Mouse (Mus musculus) forebrain, embryonic 15.5 days (tissue): ENCODE data around the gene Lat. TPM values are rescaled to one million over a fixed set of nuclear protein-coding genes. Genes with fewer than 3 reads are reported as not detected.
"Not testable (repeated sequence)": the region's sequence is repeated elsewhere in the genome, so short reads cannot be mapped to it uniquely, and the experiment has no call there.

Experiments
- ATAC-seq: fragments of 200-750 bp; cut with Nextera tagmentation; replicated peaks from 2 replicates; pipeline ENCODE4 v1.8.0; 2017; ENCODE audit warnings: mild to moderate bottlenecking, moderate TSS enrichment, moderate library complexity
- H3K27ac ChIP-seq: fragments of 300-500 bp; sonication (generic); replicated peaks from 2 replicates; pipeline ENCODE4 v1.5.1; 2015; ENCODE audit warnings: mild to moderate bottlenecking, inconsistent platforms
- H3K27me3 ChIP-seq: fragments of 300-500 bp; sonication (generic); 2 replicates; pipeline ENCODE4 v1.6.1; 2015; ENCODE audit warnings: inconsistent platforms
- H3K36me3 ChIP-seq: fragments of 300-500 bp; sonication (generic); 2 replicates; pipeline ENCODE4 v1.6.1; 2015; ENCODE audit warnings: mild to moderate bottlenecking, inconsistent platforms
- H3K4me1 ChIP-seq: fragments of 300-500 bp; sonication (generic); 2 replicates; pipeline ENCODE4 v1.6.1; 2015; ENCODE audit warnings: inconsistent platforms
- H3K4me2 ChIP-seq: fragments of 300-500 bp; sonication (generic); replicated peaks from 2 replicates; pipeline ENCODE4 v1.6.1; 2015; ENCODE audit warnings: mild to moderate bottlenecking, inconsistent platforms
- H3K4me3 ChIP-seq: fragments of 300-500 bp; sonication (generic); 2 replicates; pipeline ENCODE4 v1.5.1; 2015; ENCODE audit warnings: mild to moderate bottlenecking, inconsistent platforms
- H3K9ac ChIP-seq: fragments of 300-500 bp; sonication (generic); replicated peaks from 2 replicates; pipeline ENCODE4 v1.6.1; 2015; ENCODE audit warnings: mild to moderate bottlenecking, inconsistent platforms
- H3K9me3 ChIP-seq: fragments of 300-500 bp; sonication (generic); 2 replicates; pipeline ENCODE4 v1.6.1; 2016; ENCODE audit warnings: inconsistent platforms
- WGBS: fragments of 180-500 bp; shearing (Covaris S2); methylation state at CpG from one replicate; pipeline ENCODE4 v1.1.7; 2015; ENCODE audit warnings: mixed read lengths; 5-methylcytosine and 5-hydroxymethylcytosine counted together
- polyA plus RNA-seq: library from polyadenylated mRNA; unstranded; fragments of >200 nt; fragmentation: Nextera tagmentation; extraction: Ambion mirVana; gene quantifications from 2 replicates; pipeline ENCODE4 v1.2.1, GENCODE M21; 2015

Gene Lat
- polyA plus RNA-seq, 1 experiment from 2014 or later, result 0.67 TPM

DNA sequence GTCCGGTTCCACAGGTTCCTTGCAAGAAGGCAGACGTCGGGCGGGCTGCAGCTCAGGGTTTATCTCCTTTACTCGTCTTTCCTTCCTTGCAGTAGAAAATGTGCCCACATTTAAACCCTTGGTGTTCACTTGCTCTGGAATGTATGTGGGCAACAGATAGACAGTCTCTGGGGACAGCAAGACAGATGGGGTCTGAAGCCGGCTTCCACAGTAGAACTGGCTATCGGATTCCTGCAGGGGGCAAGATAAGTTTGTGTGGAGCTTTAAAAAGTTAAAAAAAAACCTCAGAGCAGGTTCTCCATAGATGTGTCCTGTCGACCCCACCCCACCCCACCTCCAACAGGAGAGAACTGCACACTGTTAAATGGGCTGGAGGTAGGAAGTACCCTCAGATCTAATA lies 21.1 kb downstream of the Lat start:
- ATAC-seq, result no peak
- Histone ChIP-seq H3K36me3 (no peaks in the 10 kb centered on the region), H3K4me3 (no peak overlapping the region), H3K27me3 (no peaks in the 10 kb centered on the region), H3K9ac (no peak overlapping the region), H3K27ac (no peak overlapping the region), H3K9me3 (no peaks in the 10 kb centered on the region), H3K4me2 (no peak overlapping the region), H3K4me1 (no peaks in the 10 kb centered on the region)
- 85% methylated on average over 8 of the region's 8 CpGs for WGBS

DNA sequence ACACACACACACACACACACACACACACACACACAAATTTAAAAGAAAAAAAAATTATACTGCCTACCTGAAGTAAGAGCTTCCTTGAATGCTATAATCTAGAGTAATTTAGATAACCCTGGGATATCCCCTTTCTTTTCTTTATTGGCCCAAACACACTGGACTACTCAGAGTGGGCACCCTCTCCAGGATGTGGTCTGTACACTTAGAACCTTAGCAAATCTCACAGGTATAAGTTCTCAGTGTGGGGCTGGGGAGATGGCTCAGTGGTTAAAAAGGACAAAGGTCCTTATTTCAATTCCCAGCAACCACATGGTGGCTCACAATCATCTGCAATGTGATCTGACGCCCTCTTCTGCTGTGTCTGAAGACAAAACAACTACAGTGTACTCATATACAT lies 22.3 kb downstream of the Lat start:
- no peak for ATAC-seq
- WGBS, result 61% methylated on average over 1 of the region's 1 CpGs
- Histone ChIP-seq H3K9ac (no peak overlapping the region), H3K27ac (no peak overlapping the region), H3K4me1 (no peaks in the 10 kb centered on the region), H3K9me3 (no peaks in the 10 kb centered on the region), H3K36me3 (no peaks in the 10 kb centered on the region), H3K4me2 (no peak overlapping the region), H3K4me3 (no peak overlapping the region), H3K27me3 (no peaks in the 10 kb centered on the region)

DNA sequence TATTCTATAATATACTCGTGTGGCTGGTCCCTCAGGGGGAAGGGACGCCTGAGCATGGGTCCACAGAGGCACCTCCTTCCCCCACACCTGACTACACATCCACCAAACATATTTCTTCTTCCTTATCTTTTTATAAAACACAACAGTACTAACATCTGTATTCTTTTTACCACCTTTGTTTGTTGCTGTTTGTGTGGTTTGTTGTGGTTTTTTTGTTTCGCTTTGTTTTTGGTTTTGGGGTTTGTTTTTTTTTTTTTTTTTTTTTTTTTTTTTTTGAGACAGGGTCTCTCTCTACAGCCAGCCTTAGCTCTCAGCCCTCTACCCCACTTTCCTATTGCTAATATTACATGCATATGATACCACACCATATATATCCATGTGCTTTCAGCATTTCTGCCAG lies 23.4 kb downstream of the Lat start:
- ATAC-seq, result no peak
- H3K4me3 ChIP-seq, result no peak overlapping the region
- no peak overlapping the region for H3K4me2 ChIP-seq
- WGBS, result 49% methylated on average over 3 of the region's 3 CpGs
- H3K9me3 ChIP-seq, result no peaks in the 10 kb centered on the region
- no peaks in the 10 kb centered on the region for H3K36me3 ChIP-seq
- no peaks in the 10 kb centered on the region for H3K4me1 ChIP-seq
- H3K27ac ChIP-seq, result no peak overlapping the region
- H3K27me3 ChIP-seq, result no peaks in the 10 kb centered on the region
- H3K9ac ChIP-seq, result no peak overlapping the region

DNA sequence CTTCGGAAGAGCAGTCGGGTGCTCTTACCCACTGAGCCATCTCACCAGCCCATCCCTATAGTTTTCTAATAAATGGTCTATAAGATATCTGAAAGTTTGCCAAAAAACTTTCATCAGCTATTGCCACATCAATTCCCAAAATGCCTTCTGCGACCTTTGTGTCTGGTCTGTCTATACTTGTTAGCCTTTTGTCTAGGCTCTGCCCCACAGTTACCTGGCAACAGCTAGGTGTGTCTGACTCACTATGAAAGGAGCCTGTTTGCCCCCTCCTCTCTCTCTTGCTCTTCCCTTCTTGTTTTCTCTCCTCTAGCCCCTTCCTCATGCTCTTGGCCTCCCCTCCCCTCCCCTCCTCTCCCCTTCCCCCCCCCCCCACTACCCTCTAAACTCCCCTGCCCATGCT lies 23.8 kb downstream of the Lat start:
- H3K4me1 ChIP-seq, result no peaks in the 10 kb centered on the region
- 78% methylated on average over 3 of the region's 3 CpGs for WGBS
- no peak for ATAC-seq

DNA sequence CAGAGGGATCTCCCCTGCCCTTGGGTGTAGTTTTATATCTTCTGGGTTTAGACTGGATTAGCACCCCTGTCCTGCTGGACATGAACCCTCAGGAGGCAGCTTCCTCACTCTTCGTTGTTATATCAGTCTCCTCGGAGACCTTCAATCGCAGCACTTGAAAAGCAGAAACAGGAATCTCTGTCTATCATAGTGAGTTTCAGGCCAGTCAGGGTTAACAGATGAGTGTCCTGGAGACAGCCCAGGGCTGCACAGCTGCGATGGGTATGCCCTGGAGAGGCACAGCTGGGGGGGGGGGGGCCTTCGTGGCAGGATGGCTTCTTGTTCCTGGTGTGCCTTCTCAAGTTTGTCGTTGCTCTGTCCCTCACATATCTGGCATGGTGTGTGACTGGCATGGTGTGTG lies 28.5 kb downstream of the Lat start:
- no peak overlapping the region for H3K9ac ChIP-seq
- no peaks in the 10 kb centered on the region for H3K4me1 ChIP-seq
- ATAC-seq, result no peak
- no peak overlapping the region for H3K4me3 ChIP-seq
- H3K36me3 ChIP-seq, result no peaks in the 10 kb centered on the region
- H3K4me2 ChIP-seq, result no peak overlapping the region
- no peak overlapping the region for H3K27ac ChIP-seq
- H3K9me3 ChIP-seq, result no peaks in the 10 kb centered on the region
- WGBS, result 67% methylated on average over 6 of the region's 6 CpGs
- no peaks in the 10 kb centered on the region for H3K27me3 ChIP-seq

More for the DNA sequence above, 23.8 kb downstream of the Lat start:
- no peak overlapping the region for H3K27ac ChIP-seq
- H3K4me3 ChIP-seq, result no peak overlapping the region
- no peak overlapping the region for H3K9ac ChIP-seq
- H3K4me2 ChIP-seq, result no peak overlapping the region
- H3K9me3 ChIP-seq, result no peaks in the 10 kb centered on the region
- no peaks in the 10 kb centered on the region for H3K36me3 ChIP-seq
- no peaks in the 10 kb centered on the region for H3K27me3 ChIP-seq

DNA sequence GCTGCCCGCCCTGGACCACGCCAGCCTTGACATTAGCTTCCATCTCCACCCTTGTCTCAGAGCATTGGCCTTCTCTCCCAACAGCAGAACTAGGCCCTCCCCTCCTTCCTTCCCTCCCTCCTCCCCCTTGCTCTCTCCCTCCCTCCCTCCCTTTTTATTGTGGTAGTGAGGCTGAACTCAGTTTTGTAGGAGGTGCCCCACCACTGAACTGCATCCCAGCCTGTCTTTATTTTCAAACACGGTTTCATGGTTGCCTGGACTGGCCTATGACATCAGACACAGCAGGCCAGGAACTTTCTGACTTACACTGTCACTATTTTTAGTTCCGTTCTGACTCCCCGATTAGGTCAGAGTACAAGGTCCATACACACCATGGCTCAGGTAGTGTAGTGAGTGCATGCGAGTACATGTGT lies 29.2 kb downstream of the Lat start:
- 79% methylated on average over 6 of the region's 6 CpGs for WGBS
- Histone ChIP-seq H3K36me3 (no peaks in the 10 kb centered on the region), H3K27ac (no peak overlapping the region), H3K9me3 (no peaks in the 10 kb centered on the region), H3K4me1 (no peaks in the 10 kb centered on the region), H3K9ac (no peak overlapping the region), H3K4me3 (no peak overlapping the region), H3K27me3 (no peaks in the 10 kb centered on the region), H3K4me2 (no peak overlapping the region)
- ATAC-seq, result no peak

DNA sequence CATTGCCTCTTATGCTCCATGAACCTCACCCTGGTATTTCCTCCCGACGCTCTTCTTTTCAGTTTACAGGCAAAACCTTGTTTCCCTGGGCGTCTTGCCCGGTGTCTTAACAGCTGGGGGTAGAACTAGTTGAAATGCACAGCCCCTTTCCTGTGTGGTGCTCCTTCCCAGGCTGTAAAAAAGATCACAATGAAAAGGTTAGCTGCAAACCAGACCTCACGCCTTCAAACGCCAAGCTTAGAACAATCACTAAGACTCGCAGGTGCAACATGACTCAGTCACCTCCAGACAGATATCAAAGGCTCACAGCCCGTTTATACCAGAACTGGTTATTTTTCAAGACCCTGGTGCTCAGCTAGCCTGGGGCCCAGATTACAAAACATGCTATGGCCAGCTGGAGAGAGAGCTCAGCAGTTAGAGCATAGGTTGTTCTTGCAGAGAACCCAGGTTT lies 29.8 kb downstream of the Lat start:
- H3K4me3 ChIP-seq, result no peak overlapping the region
- no peaks in the 10 kb centered on the region for H3K4me1 ChIP-seq
- H3K27ac ChIP-seq, result no peak overlapping the region
- no peaks in the 10 kb centered on the region for H3K36me3 ChIP-seq
- no peaks in the 10 kb centered on the region for H3K9me3 ChIP-seq
- H3K27me3 ChIP-seq, result no peaks in the 10 kb centered on the region
- no peak overlapping the region for H3K9ac ChIP-seq
- 73% methylated on average over 8 of the region's 8 CpGs for WGBS
- ATAC-seq, result no peak
- no peak overlapping the region for H3K4me2 ChIP-seq

DNA sequence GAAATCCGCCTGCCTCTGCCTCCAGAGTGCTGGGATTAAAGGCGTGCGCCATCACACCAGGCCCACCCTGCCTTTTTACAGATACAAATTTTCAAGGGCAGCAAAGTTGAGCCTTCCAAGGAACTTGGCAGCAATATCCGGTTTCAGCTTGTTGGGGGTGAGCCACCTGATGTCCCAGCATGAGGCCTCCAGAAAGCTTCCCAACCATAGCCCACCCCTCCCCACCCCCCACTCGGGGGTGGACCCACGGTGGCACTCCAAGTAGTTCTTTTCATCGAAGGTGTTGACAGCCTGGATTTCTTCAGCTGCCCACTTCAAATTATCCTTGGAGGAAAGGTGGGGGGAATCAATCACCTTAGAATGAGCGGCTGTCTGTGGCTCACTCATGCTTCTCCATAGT lies 30.5 kb downstream of the Lat start:
- 83% methylated on average over 8 of the region's 8 CpGs for WGBS
- Histone ChIP-seq H3K27ac (no peak overlapping the region), H3K4me1 (no peaks in the 10 kb centered on the region), H3K27me3 (no peaks in the 10 kb centered on the region), H3K4me2 (no peak overlapping the region), H3K9ac (no peak overlapping the region), H3K9me3 (no peaks in the 10 kb centered on the region), H3K36me3 (no peaks in the 10 kb centered on the region), H3K4me3 (no peak overlapping the region)
- ATAC-seq, result no peak

DNA sequence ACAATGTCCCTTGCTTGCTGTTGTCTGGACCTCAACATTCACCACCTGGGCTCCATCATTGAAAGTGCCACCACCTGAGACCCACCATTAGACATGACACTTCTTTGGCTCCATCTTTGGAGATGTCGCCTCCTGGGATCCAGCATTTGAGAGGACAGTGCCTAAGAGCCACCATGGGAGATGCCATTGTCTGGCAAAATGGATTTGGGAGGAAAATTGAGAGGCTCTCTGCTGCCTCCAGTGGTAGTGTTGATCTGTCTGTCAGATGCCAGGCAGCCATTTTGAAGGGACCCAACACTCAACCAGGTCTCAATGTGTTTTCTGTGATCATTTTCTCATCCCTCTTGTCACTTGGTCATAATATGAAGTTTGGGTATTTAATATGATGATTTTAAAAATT lies 33.8 kb downstream of the Lat start:
- no peak for ATAC-seq
- Histone ChIP-seq H3K4me1 (no peaks in the 10 kb centered on the region), H3K36me3 (no peaks in the 10 kb centered on the region), H3K27me3 (no peaks in the 10 kb centered on the region), H3K4me2 (no peak overlapping the region), H3K27ac (no peak overlapping the region), H3K9ac (no peak overlapping the region), H3K4me3 (no peak overlapping the region), H3K9me3 (no peaks in the 10 kb centered on the region)
- WGBS, result 91% methylated on average over 1 of the region's 1 CpGs

DNA sequence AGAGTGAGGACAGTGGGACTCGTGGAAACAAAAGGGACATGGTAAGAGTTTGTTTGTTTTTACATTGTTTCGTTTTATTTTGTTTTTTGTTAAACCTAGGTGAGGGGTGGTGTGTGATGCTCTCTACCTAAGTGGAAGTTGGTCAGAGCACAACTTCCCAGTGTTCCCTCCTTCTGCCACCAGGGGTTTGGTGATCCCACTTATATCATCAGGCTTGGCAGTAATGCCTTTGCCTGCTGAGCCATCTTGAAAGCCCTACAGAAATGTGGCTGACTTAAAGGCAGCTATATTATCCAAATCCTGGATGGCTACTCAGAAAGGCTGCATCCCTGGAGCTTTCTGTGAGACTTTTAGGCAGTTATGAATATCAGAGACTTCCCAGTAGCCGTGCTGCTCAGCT lies 36.7 kb downstream of the Lat start:
- Histone ChIP-seq H3K4me3 (no peak overlapping the region), H3K4me2 (no peak overlapping the region), H3K36me3 (no peaks in the 10 kb centered on the region), H3K4me1 (no peaks in the 10 kb centered on the region), H3K27ac (no peak overlapping the region), H3K9ac (no peak overlapping the region), H3K9me3 (no peaks in the 10 kb centered on the region), H3K27me3 (no peaks in the 10 kb centered on the region)
- WGBS, result 81% methylated on average over 3 of the region's 3 CpGs
- no peak for ATAC-seq

DNA sequence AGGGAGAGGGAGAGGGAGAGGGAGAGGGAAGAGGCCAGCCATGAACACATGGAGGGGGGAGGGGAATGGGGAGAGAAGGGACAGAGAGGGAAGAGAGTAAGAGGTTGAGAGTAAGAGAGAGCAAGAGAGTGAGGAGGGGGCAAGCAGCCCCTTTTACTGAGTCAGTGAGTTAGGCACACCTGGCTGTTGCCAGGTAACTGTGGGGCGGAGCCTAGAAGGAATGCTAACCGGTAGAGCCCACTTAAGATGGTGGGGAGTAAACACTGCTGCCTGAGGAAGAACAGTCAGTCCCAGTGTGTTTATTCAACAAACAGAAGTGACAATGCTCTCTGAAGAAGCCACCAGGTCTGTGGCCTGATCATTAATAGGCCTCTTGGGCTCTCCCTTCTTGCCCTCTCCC lies 38.7 kb downstream of the Lat start:
- H3K4me2 ChIP-seq, result no peak overlapping the region
- no peaks in the 10 kb centered on the region for H3K9me3 ChIP-seq
- no peak overlapping the region for H3K4me3 ChIP-seq
- H3K27ac ChIP-seq, result no peak overlapping the region
- H3K27me3 ChIP-seq, result peaks cover 4% of the 10 kb centered on the region; the same call in 1 of the 2 replicates
- H3K4me1 ChIP-seq, result no peaks in the 10 kb centered on the region
- WGBS, result 69% methylated on average over 2 of the region's 2 CpGs
- H3K36me3 ChIP-seq, result no peaks in the 10 kb centered on the region
- no peak for ATAC-seq
- no peak overlapping the region for H3K9ac ChIP-seq

DNA sequence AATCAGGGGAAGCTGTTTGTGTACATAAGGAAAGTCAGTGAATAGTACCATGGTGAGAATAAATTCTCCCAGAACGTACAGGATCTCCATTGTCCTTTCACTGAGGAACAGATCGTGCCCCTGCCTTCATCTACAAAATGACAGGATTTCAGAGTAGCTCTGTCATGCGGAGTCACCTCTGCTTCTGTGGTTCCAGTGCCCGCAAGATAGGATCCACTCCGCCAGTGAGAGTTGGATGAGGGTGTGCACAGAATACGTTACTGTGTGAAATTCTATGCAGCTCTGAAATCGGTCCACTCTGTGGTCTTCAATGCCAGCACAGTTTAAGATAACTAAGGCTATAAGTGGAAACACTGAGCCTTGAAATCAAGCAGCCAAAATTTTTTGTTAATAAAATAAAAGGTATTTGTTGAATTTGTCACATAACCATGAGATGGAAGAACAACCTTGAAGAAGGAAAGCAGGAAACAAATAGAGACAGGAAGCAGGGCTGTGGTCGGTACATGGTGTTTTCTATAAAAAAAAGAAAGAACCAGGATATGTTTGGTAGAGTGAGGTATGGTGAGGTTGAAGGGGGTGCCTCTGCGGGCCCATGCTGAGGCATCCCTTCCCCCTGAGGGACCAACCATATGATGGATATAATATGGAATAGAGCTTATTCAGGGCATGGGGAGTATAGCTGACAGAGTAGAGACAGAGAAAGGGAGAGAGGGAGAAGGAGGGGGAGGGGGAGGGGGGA lies 39.3 kb downstream of the Lat start:
- no peak for ATAC-seq
- no peak overlapping the region for H3K9ac ChIP-seq
- H3K9me3 ChIP-seq, result no peaks in the 10 kb centered on the region
- H3K27ac ChIP-seq, result no peak overlapping the region
- H3K27me3 ChIP-seq, result peaks cover 7% of the 10 kb centered on the region; the same call in 1 of the 2 replicates
- no peaks in the 10 kb centered on the region for H3K4me1 ChIP-seq
- H3K4me2 ChIP-seq, result no peak overlapping the region
- no peak overlapping the region for H3K4me3 ChIP-seq
- no peaks in the 10 kb centered on the region for H3K36me3 ChIP-seq
- WGBS, result 88% methylated on average over 9 of the region's 9 CpGs

DNA sequence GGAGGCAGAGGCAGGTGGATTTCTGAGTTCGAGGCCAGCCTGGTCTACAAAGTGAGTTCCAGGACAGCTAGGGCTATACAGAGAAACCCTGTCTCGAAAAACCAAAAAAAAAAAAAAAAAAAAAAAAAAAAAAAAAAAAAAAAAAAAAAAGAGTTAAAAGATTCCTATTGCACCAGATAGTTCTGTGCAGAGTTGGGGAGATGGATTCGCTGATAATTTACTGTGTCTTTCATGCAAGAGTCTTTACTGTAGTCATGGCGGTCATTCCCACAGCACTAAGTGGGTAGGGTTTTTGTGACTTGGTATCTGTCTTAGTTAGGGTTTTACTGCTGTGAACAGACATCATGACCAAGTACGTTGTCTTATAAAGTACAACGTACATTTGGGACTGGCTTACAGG lies 40.5 kb downstream of the Lat start:
- 92% methylated on average over 5 of the region's 6 CpGs for WGBS
- H3K36me3 ChIP-seq, result not testable (repeated sequence)

More for the DNA sequence above, 40.5 kb downstream of the Lat start:
- not testable (repeated sequence) for H3K4me1 ChIP-seq, H3K4me3 ChIP-seq, H3K9ac ChIP-seq, H3K27ac ChIP-seq, ATAC-seq, H3K4me2 ChIP-seq, H3K9me3 ChIP-seq
- H3K27me3 ChIP-seq, result peaks cover 15% of the 10 kb centered on the region; the same call in 1 of the 2 replicates
